Mouse (Mus musculus) thymus, adult 2 months (tissue): ENCODE measurements around the gene Acyp2.

Source experiments
- CTCF ChIP-seq: fragments of 200-500 bp; IDR thresholded peaks from 2 replicates; pipeline ENCODE4 v1.5.1; 2012; ENCODE audit warnings: mild to moderate bottlenecking, control low read depth, low read length, moderate library complexity, borderline replicate concordance; ENCODE audit not compliant: control insufficient read depth, poor library complexity, insufficient read depth; ENCODE audit errors: extremely low read depth
- POLR2A ChIP-seq: fragments of 200-500 bp; IDR thresholded peaks from 2 replicates; pipeline ENCODE4 v1.6.1; 2012; ENCODE audit warnings: mild to moderate bottlenecking, low read length, control low read depth, moderate library complexity; ENCODE audit not compliant: control insufficient read depth, poor library complexity, insufficient read depth; ENCODE audit errors: extremely low read depth

GRCm38 (mm10) chr11:30498738-30499355, 150.5 kb downstream of the Acyp2 start:
- TF ChIP-seq CTCF (no peak), POLR2A (no peak)
